Mouse (Mus musculus): Measurements from ENCODE around the gene 1600014C10Rik. TPM values are rescaled to one million over a fixed set of nuclear protein-coding genes. Genes with fewer than 3 reads are reported as not detected.

Gene 1600014C10Rik
- polyA plus RNA-seq (2014; fragmentation: Nextera tagmentation; extraction: Ambion mirVana) = 15.0 and 15.1 TPM in 2 replicates

- DNase-seq (peak; percentile 67), ATAC-seq (ENCODE audit: insufficient read depth) (peak; percentile 66)
- Histone ChIP-seq H3K27me3 (ENCODE audit: insufficient read depth, low read length) (no peaks in the 10 kb centered on the region), H3K9ac (peak within 1 kb of the TSS; percentile 76), H3K4me1 (ENCODE audit: insufficient read depth) (peaks cover 7% of the 10 kb centered on the region), H3K4me2 (peak within 1 kb of the TSS; percentile 97), H3K27ac (ENCODE audit: low read depth) (peak within 1 kb of the TSS; percentile 86), H3K9me3 (ENCODE audit: low read depth, low read length) (no peaks in the 10 kb centered on the region), H3K36me3 (ENCODE audit: insufficient read depth) (no peaks in the 10 kb centered on the region), H3K4me3 (ENCODE audit: low read depth, low read length) (peak within 1 kb of the TSS; percentile 62)
- no peak for TF ChIP-seq CTCF (IDR thresholded peaks at IDR 0.05; ENCODE audit: low read depth)
- 3% methylated on average over 28 of the region's 28 CpGs for WGBS
These were observed at the start of gene 1600014C10Rik for GRCm38 (mm10) chr7:38182962-38183687. 1600014C10Rik (plus strand) TSS chr7:38183217.

- Histone ChIP-seq H3K27me3 (ENCODE audit: insufficient read depth, low read length) (no peaks in the 10 kb centered on the region), H3K36me3 (ENCODE audit: insufficient read depth) (no peaks in the 10 kb centered on the region), H3K9ac (no peak overlapping the region), H3K4me2 (no peak overlapping the region), H3K4me1 (ENCODE audit: insufficient read depth) (no peaks in the 10 kb centered on the region), H3K27ac (ENCODE audit: low read depth) (no peak overlapping the region), H3K9me3 (ENCODE audit: low read depth, low read length) (no peaks in the 10 kb centered on the region), H3K4me3 (ENCODE audit: low read depth, low read length) (no peak overlapping the region)
- ATAC-seq (ENCODE audit: insufficient read depth) = no peak
- no peak for DNase-seq
- no peak for TF ChIP-seq CTCF (IDR thresholded peaks at IDR 0.05; ENCODE audit: low read depth)
- WGBS = 86% methylated on average over 5 of the region's 5 CpGs
These were observed 48.5 kb upstream of the 1600014C10Rik start for GRCm38 (mm10) chr7:38134471-38134870.

GRCm38 (mm10) chr7:38140324-38140723 is 42.7 kb upstream of the 1600014C10Rik start:
- H3K4me2 ChIP-seq = no peak overlapping the region
- no peak overlapping the region for H3K4me3 ChIP-seq (ENCODE audit: low read depth, low read length)
- DNase-seq = no peak
- H3K27ac ChIP-seq (ENCODE audit: low read depth) = no peak overlapping the region
- ATAC-seq (ENCODE audit: insufficient read depth) = no peak
- no peak overlapping the region for H3K9ac ChIP-seq
- 35% methylated on average over 9 of the region's 9 CpGs for WGBS
- H3K36me3 ChIP-seq (ENCODE audit: insufficient read depth) = no peaks in the 10 kb centered on the region
- H3K4me1 ChIP-seq (ENCODE audit: insufficient read depth) = no peaks in the 10 kb centered on the region
- TF ChIP-seq CTCF (IDR thresholded peaks at IDR 0.05; ENCODE audit: low read depth) = no peak
- no peaks in the 10 kb centered on the region for H3K9me3 ChIP-seq (ENCODE audit: low read depth, low read length)
- H3K27me3 ChIP-seq (ENCODE audit: insufficient read depth, low read length) = no peaks in the 10 kb centered on the region

GRCm38 (mm10) chr7:38141747-38142545 is 41.1 kb upstream of the 1600014C10Rik start:
- Histone ChIP-seq H3K27ac (ENCODE audit: low read depth) (no peak overlapping the region), H3K9ac (no peak overlapping the region), H3K36me3 (ENCODE audit: insufficient read depth) (no peaks in the 10 kb centered on the region), H3K9me3 (ENCODE audit: low read depth, low read length) (no peaks in the 10 kb centered on the region), H3K4me1 (ENCODE audit: insufficient read depth) (no peaks in the 10 kb centered on the region), H3K4me2 (no peak overlapping the region), H3K27me3 (ENCODE audit: insufficient read depth, low read length) (no peaks in the 10 kb centered on the region), H3K4me3 (ENCODE audit: low read depth, low read length) (no peak overlapping the region)
- DNase-seq = peak; percentile 97
- ATAC-seq (ENCODE audit: insufficient read depth) = peak; percentile 79
- 58% methylated on average over 13 of the region's 13 CpGs for WGBS
- TF ChIP-seq CTCF (IDR thresholded peaks at IDR 0.05; ENCODE audit: low read depth) = peak; percentile 96

DNA sequence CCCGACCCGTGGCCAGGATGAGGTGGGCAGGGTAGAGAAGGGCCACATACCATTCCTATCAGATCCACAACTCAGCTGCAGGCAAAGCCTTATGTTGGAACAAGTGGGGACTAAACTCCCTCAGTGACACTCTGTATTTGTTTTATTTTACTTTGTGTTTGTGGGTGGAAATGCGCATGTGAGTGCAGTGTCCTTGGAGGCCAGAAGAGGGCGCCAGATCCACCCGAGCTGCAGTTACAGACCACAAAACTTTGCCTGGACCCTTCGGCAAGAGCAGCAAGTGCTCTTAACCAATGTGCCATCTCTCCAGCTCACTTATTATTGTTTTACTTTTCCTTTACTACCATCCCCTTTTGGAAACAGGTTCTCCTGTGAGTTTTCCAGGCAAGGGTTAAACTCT is 35.5 kb upstream of the 1600014C10Rik start:
- H3K27ac ChIP-seq (ENCODE audit: low read depth) = no peak overlapping the region
- H3K4me2 ChIP-seq = no peak overlapping the region
- no peaks in the 10 kb centered on the region for H3K4me1 ChIP-seq (ENCODE audit: insufficient read depth)
- WGBS = 91% methylated on average over 6 of the region's 6 CpGs
- no peak overlapping the region for H3K4me3 ChIP-seq (ENCODE audit: low read depth, low read length)
- no peak for ATAC-seq (ENCODE audit: insufficient read depth)
- H3K9ac ChIP-seq = no peak overlapping the region
- H3K27me3 ChIP-seq (ENCODE audit: insufficient read depth, low read length) = no peaks in the 10 kb centered on the region
- no peaks in the 10 kb centered on the region for H3K9me3 ChIP-seq (ENCODE audit: low read depth, low read length)
- DNase-seq = no peak
- no peaks in the 10 kb centered on the region for H3K36me3 ChIP-seq (ENCODE audit: insufficient read depth)
- TF ChIP-seq CTCF (IDR thresholded peaks at IDR 0.05; ENCODE audit: low read depth) = peak; percentile 37

- WGBS = 45% methylated on average over 14 of the region's 14 CpGs
- no peaks in the 10 kb centered on the region for H3K27me3 ChIP-seq (ENCODE audit: insufficient read depth, low read length)
- H3K4me3 ChIP-seq (ENCODE audit: low read depth, low read length) = no peak overlapping the region
- H3K9ac ChIP-seq = no peak overlapping the region
- 0 out of 2 replicates have a peak, but pooled peaks have one; percentile 14 for TF ChIP-seq CTCF (IDR thresholded peaks at IDR 0.05; ENCODE audit: low read depth)
- no peaks in the 10 kb centered on the region for H3K4me1 ChIP-seq (ENCODE audit: insufficient read depth)
- no peak overlapping the region for H3K27ac ChIP-seq (ENCODE audit: low read depth)
- no peak overlapping the region for H3K4me2 ChIP-seq
- ATAC-seq (ENCODE audit: insufficient read depth) (no peak), DNase-seq (no peak)
- no peaks in the 10 kb centered on the region for H3K36me3 ChIP-seq (ENCODE audit: insufficient read depth)
- no peaks in the 10 kb centered on the region for H3K9me3 ChIP-seq (ENCODE audit: low read depth, low read length)
These were observed 31.2 kb upstream of the 1600014C10Rik start for GRCm38 (mm10) chr7:38151706-38152312.

DNA sequence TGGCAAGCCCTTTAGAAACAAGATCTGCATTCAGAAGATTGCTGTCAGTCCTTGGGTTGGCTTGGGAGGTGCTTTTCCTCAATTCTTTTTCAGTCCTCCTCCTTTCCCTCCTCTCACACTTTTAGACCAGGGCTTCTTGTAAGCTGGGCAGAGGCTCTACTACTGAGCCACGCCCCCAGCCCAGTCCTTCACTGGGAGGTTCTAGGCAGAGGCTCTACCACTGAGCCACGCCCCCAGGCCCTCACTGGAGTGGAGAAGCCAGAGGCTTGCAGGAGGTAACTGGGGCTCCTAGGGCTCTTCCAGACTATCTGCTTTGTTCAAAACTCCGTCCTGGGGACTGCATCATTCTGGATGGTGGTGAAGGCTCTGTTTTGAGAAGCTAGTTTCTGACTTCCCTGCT is 30.4 kb upstream of the 1600014C10Rik start:
- Histone ChIP-seq H3K36me3 (ENCODE audit: insufficient read depth) (no peaks in the 10 kb centered on the region), H3K27me3 (ENCODE audit: insufficient read depth, low read length) (no peaks in the 10 kb centered on the region), H3K4me3 (ENCODE audit: low read depth, low read length) (no peak overlapping the region), H3K27ac (ENCODE audit: low read depth) (no peak overlapping the region), H3K9me3 (ENCODE audit: low read depth, low read length) (no peaks in the 10 kb centered on the region), H3K9ac (no peak overlapping the region), H3K4me1 (ENCODE audit: insufficient read depth) (no peaks in the 10 kb centered on the region), H3K4me2 (no peak overlapping the region)
- no peak for DNase-seq
- ATAC-seq (ENCODE audit: insufficient read depth) = no peak
- 80% methylated on average over 3 of the region's 3 CpGs for WGBS
- TF ChIP-seq CTCF (IDR thresholded peaks at IDR 0.05; ENCODE audit: low read depth) = no peak

All from lung, embryonic 14.5 days (tissue).